Mouse (Mus musculus): ENCODE measurements at regions not wholly inside any gene's neighbourhood (a gene's known extent, or its start where the extent isn't known, plus 50 kb on each side); places are given as distances from the start of the nearest gene placed in this dataset.

GRCm38 (mm10) chr13:29136231-29136630 is 182.7 kb upstream of the Sox4 start:
- DNase-seq (ENCODE audit: low read depth), result no peak

GRCm38 (mm10) chr13:29127499-29127898 is 174.0 kb upstream of the Sox4 start:
- no peak for DNase-seq (ENCODE audit: low read depth)

GRCm38 (mm10) chr13:29123477-29123876 is 170.0 kb upstream of the Sox4 start:
- DNase-seq (ENCODE audit: low read depth), result no peak

GRCm38 (mm10) chr13:29121121-29121520 is 167.6 kb upstream of the Sox4 start:
- DNase-seq (ENCODE audit: low read depth), result no peak

- DNase-seq (ENCODE audit: low read depth), result peak; percentile 39
These were observed 165.8 kb upstream of the Sox4 start for GRCm38 (mm10) chr13:29119357-29119756.

GRCm38 (mm10) chr13:29114998-29115495 is 161.5 kb upstream of the Sox4 start:
- DNase-seq (ENCODE audit: low read depth), result no peak

GRCm38 (mm10) chr13:29110127-29110526 is 156.6 kb upstream of the Sox4 start:
- peak; percentile 72 for DNase-seq (ENCODE audit: low read depth)

- peak; percentile 2 for DNase-seq (ENCODE audit: low read depth)
These were observed 155.7 kb upstream of the Sox4 start for GRCm38 (mm10) chr13:29109064-29109856.

GRCm38 (mm10) chr13:29108214-29108613 is 154.7 kb upstream of the Sox4 start:
- no peak for DNase-seq (ENCODE audit: low read depth)

GRCm38 (mm10) chr13:29092166-29092565 is 138.7 kb upstream of the Sox4 start:
- no peak for DNase-seq (ENCODE audit: low read depth)

GRCm38 (mm10) chr13:29086854-29087253 is 133.3 kb upstream of the Sox4 start:
- no peak for DNase-seq (ENCODE audit: low read depth)

GRCm38 (mm10) chr13:29081064-29081463 is 127.6 kb upstream of the Sox4 start:
- no peak for DNase-seq (ENCODE audit: low read depth)

GRCm38 (mm10) chr13:29079841-29080240 is 126.3 kb upstream of the Sox4 start:
- DNase-seq (ENCODE audit: low read depth), result no peak

GRCm38 (mm10) chr13:29073630-29074029 is 120.1 kb upstream of the Sox4 start:
- DNase-seq (ENCODE audit: low read depth), result no peak

- DNase-seq (ENCODE audit: low read depth), result peak; percentile 1
These were observed 110.4 kb upstream of the Sox4 start for GRCm38 (mm10) chr13:29063924-29064323.

GRCm38 (mm10) chr13:29058685-29059084 is 105.2 kb upstream of the Sox4 start:
- no peak for DNase-seq (ENCODE audit: low read depth)

GRCm38 (mm10) chr13:29049730-29050129 is 96.2 kb upstream of the Sox4 start:
- DNase-seq (ENCODE audit: low read depth), result no peak

GRCm38 (mm10) chr13:29048990-29049576 is 95.6 kb upstream of the Sox4 start:
- DNase-seq (ENCODE audit: low read depth), result no peak

- no peak for DNase-seq (ENCODE audit: low read depth)
These were observed 91.1 kb upstream of the Sox4 start for GRCm38 (mm10) chr13:29044655-29045054.

GRCm38 (mm10) chr13:29040331-29040730 is 86.8 kb upstream of the Sox4 start:
- no peak for DNase-seq (ENCODE audit: low read depth)

GRCm38 (mm10) chr13:29034904-29035303 is 81.4 kb upstream of the Sox4 start:
- DNase-seq (ENCODE audit: low read depth), result no peak

GRCm38 (mm10) chr13:29034444-29034843 is 80.9 kb upstream of the Sox4 start:
- DNase-seq (ENCODE audit: low read depth), result no peak

- no peak for DNase-seq (ENCODE audit: low read depth)
These were observed 73.6 kb upstream of the Sox4 start for GRCm38 (mm10) chr13:29027146-29027545.

- no peak for DNase-seq (ENCODE audit: low read depth)
These were observed 70.0 kb upstream of the Sox4 start for GRCm38 (mm10) chr13:29023486-29023885.
